Mouse (Mus musculus) urinary bladder, postnatal 36 days (tissue): Measurements from ENCODE around the gene Tmem239.
A peak's percentile ranks its signal among the peaks of the same experiment; 100 is the strongest.

Experiments used
- DNase-seq, 2 experiments: peaks; one replicate each; pipeline ENCODE4 v3.0.0; 2022; ENCODE audit warnings: low spot score in 2 of 2, mixed read lengths in 1 of 2

Gene Tmem239

DNA sequence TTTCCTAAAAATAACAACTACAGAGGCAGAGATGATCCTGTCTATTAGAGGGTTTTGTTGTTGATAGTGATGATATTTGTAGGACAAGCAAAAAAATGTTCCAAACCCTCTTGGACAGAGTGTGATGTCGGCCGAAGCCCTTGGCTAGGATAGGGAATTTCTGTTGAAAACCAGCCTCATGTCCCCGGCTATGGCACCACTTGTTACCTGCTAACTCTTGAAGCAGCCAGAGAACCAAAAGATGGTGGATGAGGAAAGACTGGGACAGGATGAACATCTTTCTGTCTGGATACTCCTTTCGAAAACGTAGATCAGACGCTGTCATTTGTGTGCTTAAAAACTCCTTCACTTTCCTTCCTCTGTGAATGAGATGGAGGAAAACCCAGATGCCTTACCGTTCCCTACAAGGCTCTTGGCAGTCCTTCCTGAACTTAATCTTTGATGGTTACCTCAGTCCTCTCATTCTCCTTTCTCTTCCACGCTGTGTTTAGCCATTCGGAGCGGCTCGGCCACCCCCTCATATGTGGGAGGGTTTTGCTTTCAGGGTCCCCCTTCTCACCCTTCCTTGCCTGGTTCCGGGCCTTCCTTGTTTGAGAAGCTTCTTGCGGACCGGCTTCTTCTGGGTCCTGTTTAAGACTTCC lies 44.9 kb downstream of the Tmem239 start:
- no peak for DNase-seq

DNA sequence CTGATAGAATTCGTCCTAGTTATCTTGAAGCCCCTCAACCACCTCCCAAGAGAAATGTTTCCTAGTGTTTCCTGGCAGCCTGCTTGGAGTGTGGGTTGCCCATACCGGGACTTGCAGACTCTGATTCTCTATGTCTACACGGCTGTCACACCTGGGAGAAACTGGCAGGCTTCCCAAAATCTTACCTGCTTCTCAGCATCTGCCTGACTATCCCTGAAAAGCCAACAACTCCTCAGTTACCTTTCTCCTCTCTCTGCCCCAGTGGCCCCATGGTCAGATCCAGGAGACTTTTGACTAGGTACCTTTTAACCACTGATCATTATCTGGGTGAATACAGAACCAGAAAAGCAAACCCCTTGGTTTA lies 45.4 kb downstream of the Tmem239 start:
- DNase-seq: no peak

DNA sequence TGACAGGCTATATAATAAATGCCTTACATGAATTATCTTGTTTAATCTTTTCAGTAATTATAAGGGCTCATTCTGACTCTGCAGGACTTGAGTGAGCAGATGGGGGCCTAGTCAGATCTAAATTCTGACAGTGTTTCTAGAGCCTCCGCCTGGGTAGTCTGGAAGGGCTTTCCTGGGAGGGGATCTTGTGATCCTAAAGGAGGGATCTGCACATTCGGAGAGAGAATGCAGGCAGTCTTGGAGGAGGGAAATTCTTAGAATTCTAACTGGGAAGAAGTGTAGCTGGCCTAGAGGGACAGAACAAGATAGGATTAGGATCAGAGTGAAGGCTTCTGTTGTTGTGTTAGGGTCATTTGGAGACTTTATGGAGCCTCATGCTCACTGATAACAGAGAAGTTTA lies 46.0 kb downstream of the Tmem239 start:
- DNase-seq: no peak

DNA sequence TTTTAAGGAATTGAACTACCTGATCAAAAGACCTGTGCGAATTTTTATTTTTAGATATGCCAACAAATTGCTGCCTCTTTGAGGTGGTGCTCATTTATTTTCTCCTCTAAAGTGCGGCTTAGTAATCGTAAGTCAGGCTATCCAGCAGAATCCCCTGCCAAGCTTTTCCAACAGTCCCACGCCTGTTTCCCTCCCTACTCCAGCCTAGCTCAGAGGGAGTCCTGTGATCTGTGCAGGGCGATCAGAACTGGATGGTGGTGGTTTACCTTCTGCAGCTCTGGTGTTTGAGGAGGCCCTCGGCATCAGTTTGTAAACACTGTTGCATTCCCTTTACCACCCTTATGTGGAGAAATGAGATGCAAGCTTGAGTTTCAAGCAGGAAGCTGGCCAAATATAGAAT lies 47.1 kb downstream of the Tmem239 start:
- no peak for DNase-seq

DNA sequence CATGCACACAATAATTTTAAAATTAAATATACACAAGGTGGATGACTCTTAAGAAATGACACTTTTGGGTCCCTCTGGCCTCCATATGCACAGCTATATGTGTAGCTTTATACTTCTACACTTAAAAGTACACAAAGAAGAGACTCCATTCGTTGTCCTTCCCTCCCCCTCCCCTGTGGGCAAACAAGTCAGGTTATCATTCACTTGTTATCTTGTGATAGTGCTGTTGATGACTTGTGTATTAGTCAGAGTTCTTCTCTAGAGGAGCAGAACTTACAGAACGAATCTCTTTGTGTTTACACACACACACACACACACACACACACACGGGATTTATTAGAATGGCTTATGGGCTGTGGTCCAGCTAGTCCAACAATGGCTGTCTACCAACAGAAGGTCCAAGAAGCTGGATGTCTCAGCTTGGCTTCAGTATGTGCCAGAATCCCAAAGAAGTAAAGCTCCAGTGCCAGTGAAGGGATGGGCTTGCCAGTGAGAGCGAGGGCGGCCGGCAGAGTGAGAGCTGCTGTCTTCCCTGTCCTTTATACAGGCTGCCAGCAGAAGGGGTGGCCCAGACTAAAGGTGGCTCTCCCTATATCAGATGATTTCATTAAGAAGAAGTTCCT lies 48.6 kb downstream of the Tmem239 start:
- DNase-seq: peak in 1 of 2 experiments; percentile 32
